Mouse (Mus musculus): Measurements from ENCODE around the gene Suco.

- TF ChIP-seq CTCF (IDR thresholded peaks at IDR 0.05; ENCODE audit: low read depth) (no peak), EP300 (IDR thresholded peaks at IDR 0.05; ENCODE audit: low read depth) (no peak)
Observed at GRCm38 (mm10) chr1:161917940-161918484, 41.5 kb upstream of the Suco start.
